Comparison of ENCODE assay signal across 38 mouse cellular contexts in the genomic region with DNA sequence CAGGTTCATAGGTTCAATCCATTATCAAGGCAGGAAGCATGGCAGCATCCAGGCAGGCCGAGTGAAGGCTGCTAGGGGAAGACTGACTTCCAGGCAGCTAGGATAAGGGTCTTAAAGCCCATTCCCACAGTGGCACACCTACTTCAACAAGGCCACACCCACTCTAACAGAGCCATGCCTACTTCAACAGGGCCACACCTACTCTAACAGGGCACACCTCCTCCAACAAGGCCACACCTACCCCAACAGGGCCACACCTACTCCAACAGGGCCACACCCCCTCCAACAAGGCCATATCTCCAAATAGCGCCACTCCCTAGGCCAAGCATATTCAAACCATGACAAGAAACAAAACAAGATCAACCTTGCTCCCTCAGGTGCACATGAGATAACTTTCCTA. TPM values are rescaled to one million over a fixed set of nuclear protein-coding genes. Genes with fewer than 3 reads are reported as not detected.
"Had no signal": no experiment of that assay in that cellular context is flagged by ENCODE, and none has a peak within 500 bp of the region (broad histone marks: within the 10 kb centered on the region; RNA-seq: fewer than 3 reads in every experiment).

No protein-coding gene starts in this region.

- H3K27ac ChIP-seq: embryonic facial prominence, embryonic 10.5 days; embryonic facial prominence, embryonic 12.5 days; embryonic facial prominence, embryonic 13.5 days; embryonic facial prominence, embryonic 15.5 days; forebrain, embryonic 10.5 days; forebrain, embryonic 12.5 days; forebrain, embryonic 13.5 days; forebrain, embryonic 15.5 days; gastrocnemius, adult 2 months; heart, adult 2 months had no signal

- H3K36me3 ChIP-seq: embryonic facial prominence, embryonic 10.5 days; embryonic facial prominence, embryonic 12.5 days; embryonic facial prominence, embryonic 13.5 days; embryonic facial prominence, embryonic 15.5 days; forebrain, embryonic 10.5 days; forebrain, embryonic 12.5 days; forebrain, embryonic 15.5 days had no signal

- H3K4me3 ChIP-seq: embryonic facial prominence, embryonic 10.5 days; embryonic facial prominence, embryonic 12.5 days; embryonic facial prominence, embryonic 13.5 days; embryonic facial prominence, embryonic 15.5 days; erythroblast, embryonic 14.5 days; forebrain, embryonic 10.5 days; forebrain, embryonic 12.5 days; forebrain, embryonic 13.5 days; forebrain, embryonic 15.5 days; gastrocnemius, adult 2 months; heart, adult 2 months had no signal

- H3K9me3 ChIP-seq: embryonic facial prominence, embryonic 10.5 days; embryonic facial prominence, embryonic 12.5 days; embryonic facial prominence, embryonic 13.5 days; forebrain, embryonic 10.5 days; forebrain, embryonic 12.5 days; forebrain, embryonic 13.5 days; forebrain, embryonic 15.5 days had no signal

- ATAC-seq: forebrain, embryonic 13.5 days; forebrain, embryonic 14.5 days; forebrain, embryonic 15.5 days; forebrain, embryonic 16.5 days; forebrain, postnatal 0 days had no signal

- H3K27me3 ChIP-seq: embryonic facial prominence, embryonic 12.5 days; embryonic facial prominence, embryonic 13.5 days; embryonic facial prominence, embryonic 15.5 days; forebrain, embryonic 15.5 days had no signal

- H3K4me2 ChIP-seq: embryonic facial prominence, embryonic 12.5 days; embryonic facial prominence, embryonic 13.5 days; embryonic facial prominence, embryonic 15.5 days; forebrain, embryonic 12.5 days; forebrain, embryonic 13.5 days; forebrain, embryonic 15.5 days had no signal

- H3K9ac ChIP-seq: embryonic facial prominence, embryonic 12.5 days; embryonic facial prominence, embryonic 13.5 days; embryonic facial prominence, embryonic 15.5 days; forebrain, embryonic 12.5 days; forebrain, embryonic 13.5 days; forebrain, embryonic 15.5 days; forebrain, postnatal 0 days had no signal

- H3K4me1 ChIP-seq: embryonic facial prominence, embryonic 12.5 days; embryonic facial prominence, embryonic 13.5 days; embryonic facial prominence, embryonic 15.5 days had no signal

- DNase-seq: cerebellum, adult 9-11 months; cerebellum, postnatal 10 days; cerebellum, postnatal 14 days; cerebellum, postnatal 25 days; cerebellum, postnatal 36 days; embryo, embryonic 11 days; forebrain, postnatal 0 days; gastrocnemius, adult 2 months; gastrocnemius, postnatal 10 days; gastrocnemius, postnatal 14 days; gastrocnemius, postnatal 25 days; gastrocnemius, postnatal 36 days; heart, adult 11 months; heart, adult 18-20 months; heart, adult 2 months had no signal

RNA-seq across cellular contexts. Expression of a gene that starts 11.7 kb away (rescaled TPM):
- total RNA-seq: common myeloid progenitor, adult 5-6 weeks; forebrain, postnatal 0 days; gastrocnemius, adult 18-20 months; gastrocnemius, adult 2 months; gastrocnemius, adult 8-10 months; gastrocnemius, postnatal 10 days; gastrocnemius, postnatal 14 days; gastrocnemius, postnatal 25 days; gastrocnemius, postnatal 36 days; gastrocnemius, postnatal 4 days; granulocyte monocyte progenitor cell, adult 5-6 weeks; heart, adult 18-20 months; heart, adult 2 months; heart, adult 8-10 months had no signal
- polyA plus RNA-seq: cortical plate, adult 2 months; embryonic facial prominence, embryonic 10.5 days; embryonic facial prominence, embryonic 11.5 days; embryonic facial prominence, embryonic 12.5 days; embryonic facial prominence, embryonic 13.5 days; embryonic facial prominence, embryonic 14.5 days; embryonic facial prominence, embryonic 15.5 days; erythroblast, embryonic 14.5 days; forebrain, embryonic 10.5 days; forebrain, embryonic 11.5 days; forebrain, embryonic 12.5 days; forebrain, embryonic 13.5 days; forebrain, embryonic 14.5 days; forebrain, embryonic 15.5 days; forebrain, embryonic 16.5 days; forebrain, postnatal 0 days; frontal cortex, adult 2 months; gonadal fat pad, adult 2 months; heart, adult 2 months had no signal
